Mouse (Mus musculus) heart, adult 2 months (tissue): Measurements from ENCODE around the gene Nr1h3.

Experiments
- CTCF ChIP-seq: fragments of 200-600 bp; IDR thresholded peaks from 2 replicates; pipeline ENCODE4 v1.8.1; 2022; ENCODE audit warnings: antibody characterized with exemption, mild to moderate bottlenecking, moderate library complexity
- EP300 ChIP-seq: fragments of 200-500 bp; IDR thresholded peaks from 2 replicates; pipeline ENCODE4 v1.6.1; 2011; ENCODE audit warnings: low read depth, low read length, control low read depth; ENCODE audit not compliant: insufficient read depth
- POLR2A ChIP-seq: fragments of 200-500 bp; IDR thresholded peaks from 2 replicates; pipeline ENCODE4 v1.6.1; 2011; ENCODE audit warnings: mild to moderate bottlenecking, low read depth, low read length, control low read depth; ENCODE audit not compliant: insufficient read depth

GRCm38 (mm10) chr2:91243416-91243815, 40.8 kb upstream of the Nr1h3 start:
- TF ChIP-seq POLR2A (no peak), CTCF (no peak), EP300 (no peak)
